Mouse (Mus musculus): Measurements from ENCODE around the gene 5330417C22Rik.
"Not testable (repeated sequence)": the region's sequence is repeated elsewhere in the genome, so short reads cannot be mapped to it uniquely, and the experiment has no call there.

Gene 5330417C22Rik

DNA sequence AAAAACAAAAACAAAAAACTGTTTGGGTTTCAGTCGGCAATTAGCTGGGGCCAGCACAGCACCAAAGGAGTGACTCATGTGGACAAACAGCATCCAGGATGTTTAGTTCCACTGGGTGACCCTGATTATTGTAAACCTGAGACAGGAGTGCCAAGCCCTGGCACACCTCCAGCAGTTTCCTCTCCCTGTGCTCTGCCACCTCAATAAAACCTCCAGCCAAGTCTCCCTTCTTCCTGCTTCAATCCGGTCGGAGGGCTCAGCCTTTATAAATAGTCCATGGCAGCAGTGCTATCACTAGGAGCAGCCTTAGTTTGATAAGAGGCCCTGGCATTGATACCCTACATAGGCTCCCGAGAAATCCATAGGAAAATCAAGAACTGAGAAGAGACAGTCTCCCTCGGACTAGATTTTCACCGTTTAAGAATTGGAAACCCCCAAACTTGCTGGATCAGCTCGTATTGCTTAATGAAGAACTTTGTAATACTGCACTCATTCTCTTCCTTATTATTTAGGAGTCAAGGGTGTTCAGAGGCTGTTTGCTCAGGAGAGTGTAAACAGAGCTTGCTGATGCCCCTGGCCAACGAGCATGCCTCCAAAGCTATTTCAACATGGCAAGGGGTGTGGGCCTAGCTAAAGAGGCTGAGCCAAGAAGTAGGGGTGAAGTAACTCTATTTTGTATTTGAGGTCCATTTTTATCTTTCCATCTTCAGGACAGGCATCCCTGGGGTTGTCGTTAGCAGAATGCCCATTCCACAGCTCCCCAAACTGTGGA, 3.0 kb downstream of the 5330417C22Rik start:
- peak; percentile 27 for DNase-seq (ENCODE audit: inconsistent ontology term)

GRCm38 (mm10) chr3:108528489-108528888, 7.8 kb downstream of the 5330417C22Rik start:
- no peak for DNase-seq (ENCODE audit: inconsistent ontology term)

DNA sequence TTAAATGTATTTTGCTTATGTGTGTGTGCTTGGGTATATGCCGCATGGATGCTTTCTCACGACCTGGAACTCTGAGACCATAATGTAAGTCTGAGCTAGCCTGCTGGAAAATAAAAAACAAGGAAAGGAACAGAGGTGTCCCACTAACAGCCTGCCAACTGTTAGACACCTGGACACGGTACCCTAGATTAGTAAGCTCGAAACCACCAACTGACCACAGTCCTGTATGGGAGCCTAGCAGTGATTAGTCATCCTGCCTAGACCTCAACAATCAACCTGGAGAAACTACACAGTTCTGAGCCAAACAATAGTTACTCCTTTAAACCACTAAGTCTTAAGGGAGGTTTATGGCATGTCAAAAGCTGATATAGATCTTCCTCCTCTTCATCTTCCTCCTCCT, 12.9 kb downstream of the 5330417C22Rik start:
- DNase-seq (ENCODE audit: inconsistent ontology term), result no peak

DNA sequence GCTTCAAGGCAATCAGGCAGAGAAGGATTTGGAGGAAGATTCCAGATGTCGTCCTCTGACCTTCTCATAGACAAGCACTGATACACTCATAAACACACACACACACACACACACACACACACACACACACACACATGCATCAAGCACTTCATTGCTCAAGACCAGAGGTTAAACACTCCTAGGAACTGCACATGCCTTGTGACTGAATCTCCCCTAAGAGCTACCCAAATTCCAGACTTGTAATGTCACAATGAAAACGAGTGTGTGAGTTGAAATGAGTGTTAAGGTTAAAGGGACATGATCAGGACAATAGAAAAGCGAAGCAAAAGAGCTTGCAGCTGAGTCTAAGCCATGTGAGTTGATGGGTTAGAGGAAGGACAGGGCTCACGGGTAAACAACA, 18.1 kb downstream of the 5330417C22Rik start:
- peak; percentile 41 for DNase-seq (ENCODE audit: inconsistent ontology term)

DNA sequence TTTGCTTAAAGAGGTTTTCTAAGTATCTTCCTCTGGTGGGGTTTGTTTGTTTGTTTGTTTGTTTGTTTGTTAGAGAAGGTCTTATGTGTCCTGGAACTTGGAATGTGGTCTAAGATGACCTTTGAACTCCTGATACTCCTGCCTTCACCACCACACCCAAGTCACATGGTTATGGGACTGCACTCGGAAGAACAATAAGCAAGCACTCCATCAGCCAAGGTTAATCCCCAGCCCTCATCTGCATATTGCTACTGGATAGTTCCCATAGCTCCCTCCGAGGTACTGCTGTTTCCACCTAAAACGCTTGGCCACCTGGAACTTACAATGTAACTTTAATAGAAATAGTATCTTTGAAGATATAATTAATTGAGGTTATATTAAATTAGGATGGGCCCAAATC, 22.9 kb downstream of the 5330417C22Rik start:
- DNase-seq (ENCODE audit: inconsistent ontology term), result no peak

- no peak for DNase-seq (ENCODE audit: inconsistent ontology term)
Measured at GRCm38 (mm10) chr3:108510716-108511483, 25.4 kb downstream of the 5330417C22Rik start.

DNA sequence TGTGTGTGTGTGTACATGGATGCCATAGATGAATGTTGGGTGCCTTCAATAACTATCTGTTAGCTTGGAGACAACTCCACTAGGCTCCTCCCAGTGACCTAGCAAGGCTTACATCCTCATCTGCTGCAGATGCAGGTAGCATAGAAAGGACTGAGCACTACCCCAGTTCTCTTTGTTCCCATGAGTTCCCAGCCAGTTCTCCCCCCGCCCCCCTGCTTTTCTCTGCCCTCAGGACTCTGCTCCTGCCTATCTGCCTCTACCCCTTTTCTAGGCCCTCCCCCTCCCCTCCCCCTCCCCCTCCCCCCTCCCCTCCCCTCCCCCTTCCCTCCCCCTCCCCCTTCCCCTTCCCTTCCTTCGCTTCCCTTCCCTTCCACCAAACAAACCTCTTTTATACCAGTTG, 26.2 kb downstream of the 5330417C22Rik start:
- no peak for DNase-seq (ENCODE audit: inconsistent ontology term)

DNA sequence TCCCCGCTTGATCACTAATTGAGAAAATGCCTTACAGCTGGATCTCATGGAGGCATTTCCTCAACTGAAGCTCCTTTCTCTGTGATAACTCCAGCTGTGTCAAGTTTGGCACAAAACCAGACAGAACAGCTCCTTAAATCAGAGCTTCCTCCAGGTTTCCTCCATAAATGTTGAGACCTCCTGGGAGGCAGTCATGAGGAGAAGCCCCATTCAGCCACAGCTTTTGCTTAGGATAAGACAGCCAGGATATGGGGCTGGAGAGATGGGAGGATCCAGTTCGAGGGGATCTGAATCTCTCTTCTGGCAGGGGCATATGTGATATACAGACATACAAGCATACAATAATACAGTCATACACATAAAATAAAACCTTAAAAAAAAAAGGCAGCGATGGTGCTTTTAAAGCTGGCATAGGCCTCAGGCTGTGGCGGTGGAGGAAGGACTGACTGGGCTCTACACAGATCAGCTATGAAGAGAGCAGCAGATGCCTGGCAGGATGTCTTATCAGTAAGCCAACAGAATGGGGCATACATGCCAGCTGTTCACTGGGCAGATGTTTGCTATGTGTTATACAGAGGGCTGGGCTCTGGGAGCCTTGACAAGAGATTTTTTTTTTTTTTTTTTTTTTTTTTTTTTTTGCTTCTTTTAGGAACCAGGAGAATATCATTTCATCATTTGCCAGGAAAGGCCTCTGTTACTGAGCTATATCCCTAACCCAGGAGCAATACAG, 27.4 kb downstream of the 5330417C22Rik start:
- no peak for DNase-seq (ENCODE audit: inconsistent ontology term)

- DNase-seq (ENCODE audit: inconsistent ontology term), result no peak
Measured at GRCm38 (mm10) chr3:108503908-108504307, 32.4 kb downstream of the 5330417C22Rik start.

- not testable (repeated sequence) for DNase-seq (ENCODE audit: inconsistent ontology term)
Measured at GRCm38 (mm10) chr3:108501411-108501810, 34.9 kb downstream of the 5330417C22Rik start.

- peak; percentile 83 for DNase-seq (ENCODE audit: inconsistent ontology term)
Measured at GRCm38 (mm10) chr3:108499826-108500225, 36.5 kb downstream of the 5330417C22Rik start.

GRCm38 (mm10) chr3:108497602-108498001, 38.7 kb downstream of the 5330417C22Rik start:
- DNase-seq (ENCODE audit: inconsistent ontology term), result no peak

GRCm38 (mm10) chr3:108495486-108495885, 40.9 kb downstream of the 5330417C22Rik start:
- no peak for DNase-seq (ENCODE audit: inconsistent ontology term)

GRCm38 (mm10) chr3:108494861-108495474, 41.4 kb downstream of the 5330417C22Rik start:
- DNase-seq (ENCODE audit: inconsistent ontology term), result no peak

DNA sequence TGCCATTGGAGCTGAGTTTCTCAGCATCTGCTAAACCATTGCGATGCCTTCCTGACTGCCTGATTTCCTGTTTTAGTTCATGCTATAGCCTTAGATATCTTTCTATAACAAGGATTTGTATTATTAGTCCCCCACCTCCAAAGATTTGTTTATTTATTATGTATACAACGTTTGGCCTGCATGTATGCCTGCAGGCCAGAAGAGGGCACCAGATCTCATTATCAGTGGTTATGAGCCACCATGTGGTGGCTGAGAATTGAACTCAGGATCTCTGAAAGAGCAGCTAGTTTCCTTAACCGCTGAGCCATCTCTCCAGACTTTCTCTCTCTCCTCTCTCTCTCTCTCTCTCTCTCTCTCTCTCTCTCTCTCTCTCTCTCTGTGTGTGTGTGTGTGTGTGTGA, 46.4 kb downstream of the 5330417C22Rik start:
- DNase-seq (ENCODE audit: inconsistent ontology term), result no peak

DNA sequence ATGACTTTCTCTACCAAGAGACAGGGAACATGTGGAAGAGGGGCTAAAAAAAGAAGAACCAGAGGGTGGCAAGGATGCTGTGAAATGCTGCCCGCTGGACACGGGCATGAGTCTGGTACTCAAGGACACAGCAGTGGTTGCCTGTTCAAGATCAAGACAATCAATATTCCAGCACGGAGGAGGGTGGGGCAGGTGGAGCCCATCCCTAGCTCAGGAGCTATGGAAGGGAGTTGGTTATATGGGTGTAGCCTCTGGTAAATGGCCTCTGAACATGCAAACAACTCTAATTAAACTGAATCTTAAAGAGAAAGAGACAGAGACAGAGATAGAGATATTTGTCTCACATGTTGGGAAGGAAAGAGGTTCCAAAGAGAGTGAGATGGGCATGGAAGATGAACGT, 51.6 kb downstream of the 5330417C22Rik start:
- no peak for DNase-seq (ENCODE audit: inconsistent ontology term)

DNA sequence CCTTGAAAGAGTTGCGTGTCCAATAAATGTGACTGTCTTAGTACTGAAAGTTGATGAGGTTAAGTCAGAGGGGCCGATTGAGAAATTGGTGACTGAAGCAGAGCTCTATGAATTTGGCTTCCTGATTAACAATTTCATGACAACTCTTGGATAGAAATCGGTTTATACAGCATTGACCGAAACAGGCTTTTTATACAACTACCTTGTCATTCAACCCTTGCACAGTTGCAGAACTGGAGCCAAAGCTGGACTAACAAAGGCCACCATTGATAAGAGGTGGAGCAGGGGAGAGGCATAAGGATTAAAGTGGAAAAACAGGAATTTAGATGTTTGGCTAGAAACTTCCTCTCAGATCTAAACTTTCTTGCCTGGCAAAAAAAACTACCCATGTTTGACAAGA, 57.5 kb downstream of the 5330417C22Rik start:
- DNase-seq (ENCODE audit: inconsistent ontology term), result no peak

- no peak for DNase-seq (ENCODE audit: inconsistent ontology term)
Measured at GRCm38 (mm10) chr3:108476761-108477619, 59.3 kb downstream of the 5330417C22Rik start.

- no peak for DNase-seq (ENCODE audit: inconsistent ontology term)
Measured at GRCm38 (mm10) chr3:108475496-108475895, 60.8 kb downstream of the 5330417C22Rik start.

DNA sequence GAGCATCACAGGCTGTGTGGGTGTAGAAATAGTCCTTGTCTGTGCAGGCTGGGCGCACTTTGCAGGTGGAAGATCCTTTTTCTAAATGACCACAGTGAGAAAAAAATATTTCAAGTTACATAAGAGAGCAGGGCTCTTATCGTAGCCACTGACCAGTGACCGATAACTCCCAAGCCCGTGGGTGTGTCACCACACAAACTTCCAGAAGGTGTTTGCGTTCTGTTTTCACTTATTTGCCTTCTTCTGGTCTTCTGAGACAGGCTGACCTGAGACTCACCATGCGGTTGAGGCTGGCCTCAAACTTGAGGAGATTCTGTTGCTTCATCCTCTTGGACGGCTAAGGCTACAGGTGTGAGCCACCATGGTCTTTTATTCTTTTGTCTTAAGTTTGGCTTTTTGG, 61.4 kb downstream of the 5330417C22Rik start:
- no peak for DNase-seq (ENCODE audit: inconsistent ontology term)

- no peak for DNase-seq (ENCODE audit: inconsistent ontology term)
Measured at GRCm38 (mm10) chr3:108467760-108468159, 68.6 kb downstream of the 5330417C22Rik start.
